7 mouse cellular contexts compared by ENCODE assay signal in genomic region chr16:32644069-32644800, GRCm38 (mm10). TPM values are rescaled to one million over a fixed set of nuclear protein-coding genes. Genes with fewer than 3 reads are reported as not detected.
DNase-seq lines count a peak whose midpoint lies in the region; ATAC-seq and TF ChIP-seq lines count a peak whose summit lies in the region.

No protein-coding gene starts in this region.

- peak; percentile 77 for ATAC-seq in lung, embryonic 15.5 days (ENCODE audit: borderline replicate concordance, extremely low read depth, low FRiP score, low TSS enrichment)

- H3K9me3 ChIP-seq in E14TG2a.4 (ENCODE audit: low read length), result no peaks in the 10 kb centered on the region
- H3K9me3 ChIP-seq in lung, embryonic 15.5 days, result no peaks in the 10 kb centered on the region

- H3K27me3 ChIP-seq in E14TG2a.4 (ENCODE audit: insufficient read depth, low read length), result no peaks in the 10 kb centered on the region
- no peaks in the 10 kb centered on the region for H3K27me3 ChIP-seq in lung, embryonic 15.5 days

- H3K4me2 ChIP-seq in lung, embryonic 15.5 days, result peak overlapping the region; percentile 96

- peaks cover 64% of the 10 kb centered on the region for H3K4me1 ChIP-seq in E14TG2a.4 (replicated peaks; ENCODE audit: low read depth, low read length)
- peaks cover 39% of the 10 kb centered on the region for H3K4me1 ChIP-seq in lung, embryonic 15.5 days

- no peak for TF ChIP-seq CTCF in E14TG2a.4 (conservative IDR thresholded peaks at IDR 0.05; ENCODE audit: low read length)

- peak overlapping the region; percentile 83 for H3K27ac ChIP-seq in lung, embryonic 15.5 days

- peak; percentile 60 to 66 for DNase-seq in B cell, adult 2 months
- DNase-seq in cerebellum, adult 9-11 months, result peak; percentile 73
- peak; percentile 47 for DNase-seq in gastrocnemius, postnatal 25 days
- peak; percentile 28 for DNase-seq in kidney, adult 9 months
- DNase-seq in right cerebral cortex, postnatal 10 days (ENCODE audit: low spot score in 2 of 2), result peak; percentile 72 to 74

- peak overlapping the region; percentile 94 for H3K4me3 ChIP-seq in E14TG2a.4 (replicated peaks; ENCODE audit: low read length)
- peak overlapping the region; percentile 89 for H3K4me3 ChIP-seq in lung, embryonic 15.5 days

- H3K9ac ChIP-seq in lung, embryonic 15.5 days, result peak overlapping the region; percentile 93

- H3K36me3 ChIP-seq in E14TG2a.4 (ENCODE audit: insufficient read depth, low read length), result peaks cover 28% of the 10 kb centered on the region
- no peaks in the 10 kb centered on the region for H3K36me3 ChIP-seq in lung, embryonic 15.5 days

- under 1% methylated on average over 70 of the region's 82 CpGs for WGBS in lung, embryonic 15.5 days

RNA-seq across cellular contexts. Expression of gene Tnk2, which starts 0.6 kb away (rescaled TPM):
- total RNA-seq in gastrocnemius, postnatal 25 days (2021), result 10 to 100 TPM; 35.7 to 41.4 TPM
- polyA plus RNA-seq in lung, embryonic 15.5 days (2015; fragmentation: Nextera tagmentation; extraction: Ambion mirVana), result 17.2 and 17.6 TPM in 2 replicates

RNA-seq across cellular contexts. Expression of gene Tfrc, which starts 35.5 kb away (rescaled TPM):
- total RNA-seq in gastrocnemius, postnatal 25 days (2021), result 100 to 1,000 TPM; 192 to 211 TPM
- polyA plus RNA-seq in lung, embryonic 15.5 days (2015; fragmentation: Nextera tagmentation; extraction: Ambion mirVana), result 50.5 and 53.8 TPM in 2 replicates

Comparison
In these comparisons a context has a peak if more than half of its experiments do, and no peak if none do; other contexts are left out.
1. Peak in every context shown above with its lines: DNase-seq, ATAC-seq, H3K4me3 ChIP-seq and H3K27ac ChIP-seq.